In the genomic region with DNA sequence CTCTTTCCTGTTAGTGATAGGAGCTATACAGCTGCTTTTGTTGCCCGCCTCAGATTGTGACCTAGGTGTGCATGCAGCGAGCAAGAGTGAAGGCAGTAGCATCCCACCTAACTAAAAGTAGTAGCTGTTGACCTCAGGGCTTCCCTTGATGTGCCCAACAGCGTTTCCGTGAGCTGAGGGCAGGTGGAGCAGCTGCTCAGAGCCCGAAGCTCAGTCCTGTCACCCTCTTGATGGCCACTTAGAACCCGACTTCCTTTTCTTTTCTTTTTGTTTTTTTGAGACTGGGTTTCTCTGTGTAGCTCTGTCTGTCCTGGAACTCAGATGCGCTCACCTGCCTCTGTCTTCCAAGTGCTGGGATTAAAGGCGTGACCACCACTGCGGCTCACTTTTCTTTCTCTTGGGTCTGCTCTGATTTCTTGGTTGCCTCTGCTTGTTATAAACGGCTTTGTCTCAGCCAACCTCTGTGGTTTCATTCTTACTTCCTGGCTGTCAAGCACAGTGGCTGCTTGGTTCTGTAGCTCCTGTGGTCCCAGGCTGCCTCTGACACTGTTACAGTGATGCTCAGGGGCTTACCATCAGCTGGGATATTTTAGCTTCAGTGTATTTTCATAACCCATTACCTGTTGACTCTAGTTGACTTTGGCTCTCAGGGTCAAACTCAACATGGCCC, we compare ENCODE assay signal across 22 mouse cellular contexts. TPM values are rescaled to one million over a fixed set of nuclear protein-coding genes. Genes with fewer than 3 reads are reported as not detected.
DNase-seq lines count a peak whose midpoint lies in the region; ATAC-seq and TF ChIP-seq lines count a peak whose summit lies in the region.
"Had no signal": no experiment of that assay in that cellular context is flagged by ENCODE, and none has a peak within 500 bp of the region (broad histone marks: within the 10 kb centered on the region; RNA-seq: fewer than 3 reads in every experiment).

No protein-coding gene starts in this region.

- peaks cover 6% of the 10 kb centered on the region for H3K36me3 ChIP-seq in thymus, adult 2 months (ENCODE audit: control insufficient read depth, insufficient read depth, low read length)
- peaks cover 39% of the 10 kb centered on the region for H3K36me3 ChIP-seq in hindbrain, embryonic 10.5 days

- peaks cover 7% of the 10 kb centered on the region; the same call in 1 of the 2 replicates for H3K9me3 ChIP-seq in hindbrain, embryonic 10.5 days
- H3K9me3 ChIP-seq: embryonic facial prominence, embryonic 10.5 days; heart, embryonic 15.5 days had no signal

- H3K27ac ChIP-seq in thymus, adult 2 months (ENCODE audit: control insufficient read depth, insufficient read depth, low read length), result peak overlapping the region; percentile 40; the same call in 1 of the 2 replicates
- H3K27ac ChIP-seq in hindbrain, embryonic 10.5 days, result no peak overlapping the region
- H3K27ac ChIP-seq: embryonic facial prominence, embryonic 10.5 days; gastrocnemius, adult 2 months; heart, adult 2 months; heart, embryonic 15.5 days; left cerebral cortex, adult 2 months; limb, embryonic 12.5 days; liver, embryonic 14.5 days; neural tube, embryonic 13.5 days had no signal

- peaks cover 18% of the 10 kb centered on the region for H3K4me1 ChIP-seq in thymus, adult 2 months (replicated peaks; ENCODE audit: control insufficient read depth, insufficient read depth, low read length)
- H3K4me1 ChIP-seq in hindbrain, embryonic 10.5 days (replicated peaks), result no peaks in the 10 kb centered on the region
- H3K4me1 ChIP-seq: embryonic facial prominence, embryonic 10.5 days had no signal

- H3K4me3 ChIP-seq in thymus, adult 2 months (ENCODE audit: control insufficient read depth, insufficient read depth, low read length), result no peak overlapping the region
- H3K4me3 ChIP-seq in hindbrain, embryonic 10.5 days, result no peak overlapping the region
- H3K4me3 ChIP-seq: embryonic facial prominence, embryonic 10.5 days; gastrocnemius, adult 2 months; heart, adult 2 months; heart, embryonic 15.5 days; left cerebral cortex, adult 2 months; limb, embryonic 12.5 days; neural tube, embryonic 13.5 days had no signal

- peak; percentile 21 for DNase-seq in thymus, adult 2 months
- no peak for DNase-seq in thymus, adult 18-20 months
- DNase-seq in natural killer cell, adult 2 months (ENCODE audit: low spot score in 2 of 2), result peak; percentile 31 to 41
- no peak for DNase-seq in kidney, postnatal 10 days
- DNase-seq in left cerebral cortex, adult 9 months (ENCODE audit: low spot score in 2 of 2), result no peak
- DNase-seq in cerebellum, adult 8-10 months, result no peak
- DNase-seq in hindbrain, embryonic 10.5 days (ENCODE audit: low spot score), result no peak
- DNase-seq: adrenal gland, postnatal 10 days; cerebellum, adult 11 months; cerebellum, postnatal 36 days; gastrocnemius, adult 2 months; heart, adult 2 months; kidney, postnatal 14 days; lung, postnatal 10 days had no signal

- peak; percentile 71 to 84 for ATAC-seq in hematopoietic stem cell, adult 5-6 weeks (replicated peaks in 1 of 2; ENCODE audit: insufficient read depth in 1 of 2, low FRiP score in 2 of 2, low TSS enrichment in 1 of 2, low read depth in 1 of 2, poor library complexity in 2 of 2, severe bottlenecking in 2 of 2)
- ATAC-seq: forebrain, embryonic 14.5 days had no signal

- WGBS in thymus, adult 2 months, result 5% methylated on average over 10 of the region's 10 CpGs
- 87% methylated on average over 10 of the region's 10 CpGs for WGBS in hindbrain, embryonic 10.5 days

- H3K27me3 ChIP-seq in thymus, adult 2 months (ENCODE audit: control insufficient read depth, insufficient read depth, low read length), result no peaks in the 10 kb centered on the region
- no peaks in the 10 kb centered on the region for H3K27me3 ChIP-seq in hindbrain, embryonic 10.5 days (ENCODE audit: insufficient read depth, poor library complexity, severe bottlenecking)
- H3K27me3 ChIP-seq: heart, embryonic 15.5 days; limb, embryonic 12.5 days; neural tube, embryonic 13.5 days had no signal

- no peak for TF ChIP-seq POLR2A in thymus, adult 2 months (IDR thresholded peaks at IDR 0.05; ENCODE audit: control insufficient read depth, extremely low read depth, insufficient read depth, low read length, poor library complexity)

- no peak for TF ChIP-seq CTCF in thymus, adult 2 months (IDR thresholded peaks at IDR 0.05; ENCODE audit: borderline replicate concordance, control insufficient read depth, extremely low read depth, insufficient read depth, low read length, poor library complexity)

RNA-seq across cellular contexts. Expression of a gene that starts 13.2 kb away (rescaled TPM):
- 29.9 and 31.7 TPM in 2 replicates for polyA plus RNA-seq in thymus, adult 2 months (2012; rRNA removed)
- total RNA-seq in hematopoietic stem cell, adult 5-6 weeks (2017), result 37.6 and 43.4 TPM in 2 replicates
- 23.3 and 24.4 TPM in 2 replicates for polyA plus RNA-seq in hindbrain, embryonic 10.5 days (2016; fragmentation: Nextera tagmentation; extraction: Ambion mirVana)

RNA-seq across cellular contexts. Expression of a gene that starts 48.4 kb away (rescaled TPM):
- polyA plus RNA-seq in thymus, adult 2 months (2012; rRNA removed), result 168 and 181 TPM in 2 replicates
- total RNA-seq in hematopoietic stem cell, adult 5-6 weeks (2017), result 1,218 and 1,648 TPM in 2 replicates
- polyA plus RNA-seq in hindbrain, embryonic 10.5 days (2016; fragmentation: Nextera tagmentation; extraction: Ambion mirVana), result 893 and 1,134 TPM in 2 replicates

Comparison
In these comparisons a context has a peak if more than half of its experiments do, and no peak if none do; other contexts are left out.
1. DNase-seq: peak in thymus, adult 2 months (single experiment) and natural killer cell, adult 2 months (2 of 2); none in thymus, adult 18-20 months (0 of 2), kidney, postnatal 10 days (single experiment), left cerebral cortex, adult 9 months (0 of 2), cerebellum, adult 8-10 months (single experiment) and hindbrain, embryonic 10.5 days (single experiment).